Mouse (Mus musculus) Muller cell, postnatal 12 days (primary cell): ENCODE results near the gene Olfr823.
"Not testable (repeated sequence)": the region's sequence is repeated elsewhere in the genome, so short reads cannot be mapped to it uniquely, and the experiment has no call there.

Experiments
- DNase-seq: peaks from one replicate; pipeline ENCODE4 v3.0.0-alpha.2; 2015; ENCODE audit errors: inconsistent ontology term

Gene Olfr823

DNA sequence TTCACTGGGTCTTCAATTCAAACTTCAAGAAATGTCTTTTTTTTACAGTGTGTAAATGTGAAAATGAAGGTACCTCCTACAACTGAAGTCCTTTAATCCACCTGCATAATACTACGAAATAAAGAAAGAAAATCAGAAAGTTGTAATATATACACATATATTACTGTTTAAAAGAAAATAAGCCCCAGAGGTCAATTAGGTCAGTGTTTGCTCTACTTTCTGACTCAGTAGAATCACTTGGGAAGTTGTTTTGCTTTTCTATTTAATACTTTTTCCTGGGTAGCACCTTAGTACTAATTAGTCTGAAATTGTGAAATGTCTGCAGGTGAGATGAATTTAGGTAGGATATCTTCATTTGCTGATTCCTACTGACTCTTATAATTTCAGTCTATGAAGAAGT is at the start of gene Olfr823:
Gene Olfr823 (minus strand): TSS at position 101 of the 400 bp plus-strand sequence.
- DNase-seq = not testable (repeated sequence)

DNA sequence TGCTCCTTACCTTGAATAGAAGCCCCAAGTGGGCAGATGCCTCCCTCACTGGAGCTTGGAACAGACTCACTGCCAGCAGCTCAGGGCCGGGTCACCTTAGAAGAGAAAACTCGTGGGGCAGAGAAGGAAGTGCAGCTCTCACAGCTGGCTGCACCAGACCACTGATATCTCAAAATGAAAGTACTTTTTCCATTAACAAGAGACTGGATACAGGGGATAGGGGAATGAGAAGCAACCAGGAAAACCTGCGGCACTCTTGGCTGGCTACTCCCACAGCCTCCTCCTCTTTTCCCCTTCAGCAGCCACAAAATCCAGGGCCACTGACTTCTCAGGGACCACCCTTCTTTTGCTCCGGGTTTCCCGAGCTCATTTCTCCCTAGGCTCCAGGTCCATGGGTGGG is 28.9 kb upstream of the Olfr823 start:
- DNase-seq = no peak

DNA sequence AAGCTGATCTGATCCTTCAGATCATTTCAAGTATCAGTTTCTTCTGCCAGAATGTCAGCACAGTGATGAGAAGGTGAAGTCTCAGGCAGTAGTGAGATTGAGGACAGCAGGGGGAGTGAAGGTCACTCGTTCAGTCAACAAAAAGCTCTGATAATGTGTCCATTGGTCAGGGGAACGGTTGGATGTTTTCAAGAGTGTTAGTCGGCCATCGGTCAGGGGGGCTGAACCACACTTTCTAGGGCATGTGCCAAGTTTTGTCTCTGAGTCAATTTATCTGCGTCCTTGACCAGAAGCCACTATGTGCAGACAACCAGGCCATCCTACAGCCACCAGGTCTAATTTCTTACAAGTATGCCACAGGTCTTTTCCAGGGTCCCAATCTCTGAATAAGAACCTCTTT is 27.3 kb upstream of the Olfr823 start:
- not testable (repeated sequence) for DNase-seq

DNA sequence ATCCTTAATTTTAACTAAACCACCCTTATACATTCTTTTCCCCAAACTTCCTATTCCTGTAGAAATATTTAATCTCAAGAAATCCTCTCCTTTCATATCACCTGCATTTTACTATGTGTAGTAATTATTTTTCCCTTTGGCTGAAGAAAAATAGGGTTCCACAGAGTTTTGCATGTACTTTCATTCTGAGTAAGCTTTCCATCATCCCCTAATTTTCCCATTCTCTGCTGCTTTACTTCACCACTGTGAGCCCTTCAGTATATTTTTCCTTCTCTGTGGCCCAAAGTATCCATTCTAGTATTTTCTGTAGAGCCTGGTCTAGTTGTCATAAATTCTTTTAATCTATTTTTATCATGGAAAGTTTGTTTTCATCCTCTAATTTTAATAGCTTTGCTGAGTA is 19.6 kb upstream of the Olfr823 start:
- no peak for DNase-seq

DNA sequence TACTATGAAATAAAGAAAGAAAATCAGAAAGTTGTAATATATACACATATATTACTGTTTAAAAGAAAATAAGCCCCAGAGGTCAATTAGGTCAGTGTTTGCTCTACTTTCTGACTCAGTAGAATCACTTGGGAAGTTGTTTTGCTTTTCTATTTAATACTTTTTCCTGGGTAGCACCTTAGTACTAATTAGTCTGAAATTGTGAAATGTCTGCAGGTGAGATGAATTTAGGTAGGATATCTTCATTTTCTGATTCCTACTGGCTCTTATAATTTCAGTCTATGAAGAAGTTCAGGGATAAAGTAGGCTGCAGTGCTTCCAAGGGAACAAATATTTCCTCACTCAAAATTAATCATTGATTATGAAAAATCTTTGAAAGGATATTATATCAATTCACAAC is 14.7 kb upstream of the Olfr823 start, which contains the start of gene Olfr824:
Gene Olfr824 (minus strand): TSS at position 101 of the 400 bp plus-strand sequence.
- DNase-seq = not testable (repeated sequence)

DNA sequence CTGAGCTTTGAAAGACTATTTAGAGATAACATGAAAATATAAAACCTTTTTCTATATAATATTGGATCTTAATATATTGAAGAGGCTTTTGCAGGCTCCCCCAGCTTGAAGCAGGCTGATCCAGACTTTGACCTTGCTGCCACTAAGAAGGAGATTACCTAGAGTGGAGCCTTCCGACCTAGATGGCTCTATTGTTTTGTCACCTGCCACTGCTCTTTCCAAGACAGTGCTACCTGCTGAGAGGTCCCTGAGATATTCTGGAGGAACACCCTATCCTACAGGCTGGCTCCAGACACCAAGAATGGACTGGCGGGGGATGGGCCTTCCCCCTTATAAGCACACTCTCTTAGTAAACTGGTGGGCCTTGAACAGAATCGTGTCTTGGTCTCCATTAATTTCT is 862 bp upstream of the Olfr823 start:
- not testable (repeated sequence) for DNase-seq

DNA sequence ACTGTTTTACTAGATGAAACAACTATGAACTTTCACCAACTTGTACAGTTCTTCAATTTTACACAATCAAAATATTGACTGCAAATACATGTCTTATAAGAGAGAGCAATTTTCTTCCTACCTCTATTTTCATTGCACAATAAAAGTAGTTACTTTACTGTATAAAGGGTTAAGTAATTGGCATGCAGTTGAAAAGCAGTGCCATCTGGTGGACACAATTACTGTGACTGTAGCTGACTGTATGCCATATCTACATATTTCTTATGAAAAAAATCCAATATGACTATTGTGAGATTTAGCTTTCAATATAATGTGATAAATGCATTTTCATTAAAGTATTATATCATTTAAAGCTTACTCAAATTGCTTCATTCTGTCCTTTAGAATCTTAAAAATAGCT is 19.1 kb downstream of the Olfr823 start:
- DNase-seq = peak; percentile 5

DNA sequence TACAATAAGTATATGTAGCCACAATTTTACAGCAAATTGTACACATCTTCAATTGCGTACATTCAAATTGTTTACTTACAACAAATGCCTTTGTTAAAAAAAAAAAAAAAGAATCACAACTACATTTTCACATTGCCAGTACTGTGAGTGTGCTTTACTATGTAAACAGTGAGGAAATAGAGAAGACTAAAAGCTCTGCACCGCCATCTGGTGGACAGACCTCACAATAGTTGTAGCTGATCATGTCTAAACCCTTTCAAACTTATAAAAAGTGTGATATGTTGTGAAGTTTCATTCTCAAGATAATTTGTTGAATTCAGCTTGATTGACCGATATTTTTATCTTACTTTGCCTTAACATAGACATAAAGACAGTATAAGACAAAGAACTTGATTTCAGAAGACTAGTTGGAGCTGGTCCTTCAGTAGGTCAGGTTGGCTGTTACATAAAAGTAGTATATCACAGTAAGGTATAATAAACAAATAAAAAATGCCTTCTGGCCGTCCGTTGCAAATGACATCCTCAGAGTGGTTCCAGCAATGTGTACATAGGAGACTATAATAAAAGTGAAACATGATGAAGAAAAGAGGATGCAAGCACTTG is 22.2 kb downstream of the Olfr823 start:
- DNase-seq = peak; percentile 19

DNA sequence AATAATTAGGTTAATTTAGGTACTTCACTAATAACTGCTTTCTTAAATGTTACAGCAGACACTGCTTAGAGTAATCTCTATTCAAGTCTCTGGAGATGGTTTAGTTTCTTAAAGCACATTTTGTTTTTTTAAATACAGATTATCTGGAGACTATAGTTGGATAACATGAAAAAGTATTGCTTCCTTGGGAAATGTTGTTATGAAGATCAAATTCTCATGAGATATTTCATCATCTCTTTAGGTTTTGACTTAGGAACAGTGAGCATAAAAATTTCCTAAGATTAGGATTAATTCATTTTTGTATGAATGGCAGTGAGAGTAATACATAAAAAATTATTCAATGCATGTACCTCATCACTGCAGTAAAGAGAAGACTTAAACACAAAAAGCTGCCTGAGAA is 44.3 kb downstream of the Olfr823 start, which contains the start of gene Olfr822:
Gene Olfr822 (plus strand): TSS at position 301 of the 400 bp plus-strand sequence.
- DNase-seq = no peak
